Mouse (Mus musculus): Measurements from ENCODE around the gene Olfr1318. TPM values are rescaled to one million over a fixed set of nuclear protein-coding genes. Genes with fewer than 3 reads are reported as not detected.

Olfr1318 gene
- polyA plus RNA-seq (2017; shearing (Covaris generic)), result not detected

GRCm38 (mm10) chr2:112153898-112154297 lies at the start of gene Olfr1318:
Gene Olfr1318, plus strand, starts transcription at chr2:112154198.

GRCm38 (mm10) chr2:112115340-112115739 lies 38.7 kb upstream of the Olfr1318 start, which contains the start of gene Olfr1315-ps1:
Gene Olfr1315-ps1, minus strand, starts transcription at chr2:112115440.

DNA sequence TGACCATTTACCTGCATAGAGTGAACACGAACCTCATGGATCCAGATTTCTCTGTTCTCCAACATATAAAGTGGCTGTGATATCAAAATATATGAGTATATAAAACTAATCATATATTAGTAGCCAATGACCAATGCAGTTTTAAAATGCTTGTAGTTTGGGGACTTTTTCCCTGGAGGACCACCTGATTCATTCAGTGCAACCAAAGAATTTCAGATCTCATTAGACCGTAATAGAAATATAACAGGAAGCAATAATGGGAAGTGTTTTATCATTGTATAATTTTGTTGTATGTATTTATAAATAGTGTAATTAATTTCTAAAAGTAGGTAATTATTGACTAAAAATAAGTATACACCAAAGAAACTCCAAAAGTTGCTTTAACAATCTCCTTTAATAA lies 19.1 kb upstream of the Olfr1318 start, which contains the start of gene Olfr1316:
TSS of gene Olfr1316 (minus strand) at position 101 of the 400 bp plus-strand sequence.

DNA sequence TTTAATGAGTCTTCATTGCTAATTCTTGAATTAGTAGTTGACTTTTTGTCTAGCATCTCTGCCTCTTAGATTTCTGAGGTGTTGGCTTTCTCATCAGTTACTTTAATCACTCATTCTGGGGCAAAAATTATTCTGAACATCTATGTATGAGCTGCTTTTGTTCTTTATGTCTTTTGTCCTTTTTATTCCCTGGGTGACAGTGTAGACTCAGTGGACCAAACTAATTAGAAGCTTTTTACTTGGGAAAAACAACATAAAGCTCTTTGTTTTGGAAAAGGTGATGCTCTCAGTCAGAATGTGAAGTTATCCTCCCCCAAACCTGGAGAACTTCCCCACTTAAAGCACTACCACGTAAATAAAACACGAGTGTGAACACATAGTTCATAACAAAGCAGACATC lies 14.0 kb upstream of the Olfr1318 start, which contains the start of gene Olfr1317:
TSS of gene Olfr1317 (plus strand) at position 301 of the 400 bp plus-strand sequence.

Other genes starting within 250 kb of the Olfr1318 start
- gene Olfr1306, start 237.9 kb upstream of the Olfr1318 start, polyA plus RNA-seq (2017; shearing (Covaris generic)), result not detected
- 0.04 TPM for gene Olfr1307, start 204.8 kb upstream of the Olfr1318 start, polyA plus RNA-seq (2017; shearing (Covaris generic))
- not detected for gene Olfr1308, start 189.3 kb upstream of the Olfr1318 start, polyA plus RNA-seq (2017; shearing (Covaris generic))
- not detected for gene Olfr1309, start 163.9 kb upstream of the Olfr1318 start, polyA plus RNA-seq (2017; shearing (Covaris generic))
- not detected for gene Olfr1310, start 141.5 kb upstream of the Olfr1318 start, polyA plus RNA-seq (2017; shearing (Covaris generic))
- gene Olfr1311, start 129.8 kb upstream of the Olfr1318 start, polyA plus RNA-seq (2017; shearing (Covaris generic)), result not detected
- gene Olfr1312, start 104.0 kb upstream of the Olfr1318 start, polyA plus RNA-seq (2017; shearing (Covaris generic)), result not detected
- not detected for gene Olfr1313, start 76.4 kb upstream of the Olfr1318 start, polyA plus RNA-seq (2017; shearing (Covaris generic))
- not detected for gene Olfr1314, start 57.4 kb upstream of the Olfr1318 start, polyA plus RNA-seq (2017; shearing (Covaris generic))
- not detected for gene Olfr1315-ps1, start 38.8 kb upstream of the Olfr1318 start, polyA plus RNA-seq (2017; shearing (Covaris generic))
- not detected for gene Olfr1316, start 19.2 kb upstream of the Olfr1318 start, polyA plus RNA-seq (2017; shearing (Covaris generic))
- gene Olfr1317, start 13.9 kb upstream of the Olfr1318 start, polyA plus RNA-seq (2017; shearing (Covaris generic)), result not detected
- 95.5 TPM for gene Lpcat4, start 85.3 kb downstream of the Olfr1318 start, polyA plus RNA-seq (2017; shearing (Covaris generic))
- 0.06 TPM for gene Nutm1, start 105.1 kb downstream of the Olfr1318 start, polyA plus RNA-seq (2017; shearing (Covaris generic))
- 155 TPM for gene Nop10, start 107.7 kb downstream of the Olfr1318 start, polyA plus RNA-seq (2017; shearing (Covaris generic))
- 86.8 TPM for gene Slc12a6, start 111.6 kb downstream of the Olfr1318 start, polyA plus RNA-seq (2017; shearing (Covaris generic))
- not detected for gene Gm21985, start 112.1 kb downstream of the Olfr1318 start, polyA plus RNA-seq (2017; shearing (Covaris generic))
- gene Emc4, start 213.8 kb downstream of the Olfr1318 start, polyA plus RNA-seq (2017; shearing (Covaris generic)), result 93.7 TPM
- 25.3 TPM for gene Katnbl1, start 225.0 kb downstream of the Olfr1318 start, polyA plus RNA-seq (2017; shearing (Covaris generic))